Mouse (Mus musculus) left cerebral cortex, postnatal 10 days (tissue): ENCODE data around the gene C1ql4. TPM values are rescaled to one million over a fixed set of nuclear protein-coding genes. Genes with fewer than 3 reads are reported as not detected.

ENCODE experiments used
- DNase-seq, 2 experiments: peaks; one replicate each; pipeline ENCODE4 v3.0.0; 2021 to 2022; ENCODE audit warnings: low spot score in 2 of 2, mixed read lengths in 1 of 2; ENCODE audit errors: extremely low spot score in 1 of 2
- intact Hi-C: fragments of 180-260 bp; cut with DNase I; formaldehyde crosslinking; loops from one replicate; pipeline ENCODE4 v1.15.1; 2025
- total RNA-seq, 2 experiments: library from RNA; stranded (reverse); gene quantifications; 2 replicates each; pipeline ENCODE4 v1.2.3; 2021

C1ql4 gene
- total RNA-seq, 2 experiments from 2014 or later: not detected

GRCm38 (mm10) chr15:99105238-99105637 is 17.6 kb upstream of the C1ql4 start:
- intact Hi-C loops: no loop called here
- DNase-seq: no peak

GRCm38 (mm10) chr15:99099984-99100383 is 12.4 kb upstream of the C1ql4 start:
- no peak for DNase-seq
- intact Hi-C loops: no loop called here

- DNase-seq: peak in 1 of 2 experiments; percentile 67
- intact Hi-C loops: no loop called here
Observed at GRCm38 (mm10) chr15:99099139-99099556, 11.5 kb upstream of the C1ql4 start.

GRCm38 (mm10) chr15:99098493-99098861 is 10.9 kb upstream of the C1ql4 start:
- no peak for DNase-seq
- intact Hi-C loops: no loop called here

GRCm38 (mm10) chr15:99097840-99098492 is 10.3 kb upstream of the C1ql4 start:
- DNase-seq: no peak
- intact Hi-C loops: no loop called here

- DNase-seq: peak in 1 of 2 experiments; percentile 65
- intact Hi-C loops: no loop called here
Observed at GRCm38 (mm10) chr15:99096831-99097500, 9.3 kb upstream of the C1ql4 start.

GRCm38 (mm10) chr15:99096061-99096793 is 8.6 kb upstream of the C1ql4 start:
- DNase-seq: no peak
- intact Hi-C loops: no loop called here

- intact Hi-C loops: no loop called here
- no peak for DNase-seq
Observed at GRCm38 (mm10) chr15:99095356-99095755, 7.7 kb upstream of the C1ql4 start.

- intact Hi-C loops: no loop called here
Observed at GRCm38 (mm10) chr15:99094631-99095270, 7.1 kb upstream of the C1ql4 start.

GRCm38 (mm10) chr15:99093291-99094258 is 6.0 kb upstream of the C1ql4 start:
- peak in 1 of 2 experiments; percentile 59 for DNase-seq

More at GRCm38 (mm10) chr15:99094631-99095270, 7.1 kb upstream of the C1ql4 start:
- peak in 1 of 2 experiments; percentile 63 for DNase-seq

GRCm38 (mm10) chr15:99092870-99093269 is 5.3 kb upstream of the C1ql4 start, which contains the start of gene Dnajc22:
Dnajc22 (plus strand) TSS chr15:99093170.
- no peak for DNase-seq
- intact Hi-C loops: no loop called here

More at GRCm38 (mm10) chr15:99093291-99094258, 6.0 kb upstream of the C1ql4 start:
- intact Hi-C loops: no loop called here

- intact Hi-C loops: loop anchor here (5.0 kb wide), 1 partner anchor 108 kb away; no protein-coding TSS in a partner anchor
Observed at GRCm38 (mm10) chr15:99089069-99089468, 1.5 kb upstream of the C1ql4 start.

GRCm38 (mm10) chr15:99088292-99088691 is 675 bp upstream of the C1ql4 start:
- intact Hi-C loops: loop anchor here (5.0 kb wide), 1 partner anchor 109 kb away; no protein-coding TSS in a partner anchor

More at GRCm38 (mm10) chr15:99089069-99089468, 1.5 kb upstream of the C1ql4 start:
- DNase-seq: no peak

GRCm38 (mm10) chr15:99085997-99086396 is 1.6 kb downstream of the C1ql4 start:
- DNase-seq: no peak
- intact Hi-C loops: loop anchor here (5.0 kb wide), 1 partner anchor 111 kb away; no protein-coding TSS in a partner anchor

More at GRCm38 (mm10) chr15:99088292-99088691, 675 bp upstream of the C1ql4 start:
- peak in 1 of 2 experiments; percentile 85 for DNase-seq

GRCm38 (mm10) chr15:99084618-99085017 is 3.0 kb downstream of the C1ql4 start:
- intact Hi-C loops: loop anchor here (5.0 kb wide), 1 partner anchor 113 kb away; no protein-coding TSS in a partner anchor
- DNase-seq: no peak

GRCm38 (mm10) chr15:99083867-99084557 is 3.6 kb downstream of the C1ql4 start:
- no peak for DNase-seq
- intact Hi-C loops: no loop called here

GRCm38 (mm10) chr15:99083258-99083657 is 4.4 kb downstream of the C1ql4 start:
- intact Hi-C loops: no loop called here

More at GRCm38 (mm10) chr15:99083258-99083657, 4.4 kb downstream of the C1ql4 start:
- DNase-seq: no peak
